Mouse (Mus musculus) kidney, adult 2 months (tissue): ENCODE results near the gene Tenm3.

Experiments used
- CTCF ChIP-seq: fragments of 200-500 bp; conservative IDR thresholded peaks from 2 replicates; pipeline ENCODE4 v1.5.1; 2011; ENCODE audit warnings: low read depth, mild to moderate bottlenecking, control low read depth, low read length, moderate library complexity, mixed read lengths; ENCODE audit not compliant: insufficient read depth, insufficient read length
- POLR2A ChIP-seq: fragments of 200-500 bp; IDR thresholded peaks from one replicate; pipeline ENCODE4 v1.6.1; 2011; ENCODE audit warnings: low read depth, low read length, control low read depth

GRCm38 (mm10) chr8:48748503-48749059 is 95.2 kb downstream of the Tenm3 start:
- TF ChIP-seq POLR2A (no peak), CTCF (no peak)
